Mouse (Mus musculus) cerebellum, adult 9-11 months (tissue): ENCODE data around the gene Cldn5.

Experiments used
- DNase-seq: peaks from one replicate; pipeline ENCODE4 v3.0.0; 2022

Cldn5 gene

GRCm38 (mm10) chr16:18786652-18787051 is 10.0 kb downstream of the Cldn5 start:
- no peak for DNase-seq

- DNase-seq = no peak
Observed at GRCm38 (mm10) chr16:18788627-18789406, 12.2 kb downstream of the Cldn5 start.

- DNase-seq = no peak
Observed at GRCm38 (mm10) chr16:18795223-18795899, 18.7 kb downstream of the Cldn5 start.

- DNase-seq = no peak
Observed at GRCm38 (mm10) chr16:18796645-18797044, 20.0 kb downstream of the Cldn5 start.

- no peak for DNase-seq
Observed at GRCm38 (mm10) chr16:18798151-18798550, 21.5 kb downstream of the Cldn5 start.

GRCm38 (mm10) chr16:18798841-18799240 is 22.2 kb downstream of the Cldn5 start:
- peak; percentile 28 for DNase-seq

GRCm38 (mm10) chr16:18805746-18806145 is 29.1 kb downstream of the Cldn5 start:
- no peak for DNase-seq

GRCm38 (mm10) chr16:18809001-18809400 is 32.4 kb downstream of the Cldn5 start:
- DNase-seq = no peak

- DNase-seq = no peak
Observed at GRCm38 (mm10) chr16:18811032-18811431, 34.4 kb downstream of the Cldn5 start.

- peak; percentile 92 for DNase-seq
Observed at GRCm38 (mm10) chr16:18811468-18812384, 35.1 kb downstream of the Cldn5 start, which contains the start of the genes Ufd1 and Cdc45. TSS of gene Ufd1 (plus strand) at chr16:18811779. TSS of gene Cdc45 (minus strand) at chr16:18811987.

GRCm38 (mm10) chr16:18812385-18812910 is 35.8 kb downstream of the Cldn5 start:
- DNase-seq = no peak

- DNase-seq = no peak
Observed at GRCm38 (mm10) chr16:18822356-18822755, 45.7 kb downstream of the Cldn5 start.

- DNase-seq = no peak
Observed at GRCm38 (mm10) chr16:18822925-18823324, 46.3 kb downstream of the Cldn5 start.
